Comparison of ENCODE assay signal across 10 mouse cellular contexts in the genomic region with DNA sequence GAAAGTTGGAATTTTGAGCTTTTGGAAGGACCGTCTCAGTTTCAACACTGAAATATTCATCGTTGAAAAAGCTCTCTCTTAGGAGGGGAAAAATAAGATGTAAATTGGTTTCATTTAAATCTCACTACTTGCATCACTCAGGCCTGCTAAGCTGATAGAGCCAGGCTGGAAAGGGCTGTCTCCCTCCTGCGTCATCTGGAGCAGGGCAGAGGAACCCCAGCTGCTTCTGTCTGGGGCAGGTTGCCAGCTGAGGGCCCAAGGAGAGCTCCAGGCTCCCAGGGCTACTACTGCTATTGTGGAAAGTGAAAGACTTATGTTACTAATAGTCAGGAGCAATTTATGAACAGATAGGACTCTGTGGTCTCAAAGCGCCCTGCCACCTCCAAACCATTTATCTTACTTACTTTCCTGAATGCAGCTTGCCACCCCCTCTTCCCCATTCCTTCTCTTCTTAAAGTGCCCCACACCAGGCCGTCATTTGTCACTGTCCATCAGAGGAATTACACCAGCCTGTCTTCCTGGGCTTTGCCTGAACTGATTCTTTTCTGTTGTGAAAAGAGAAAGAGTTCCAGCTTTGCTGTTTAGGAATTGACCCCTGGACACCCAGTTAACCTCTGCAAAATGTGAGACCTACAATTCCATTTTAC.
DNase-seq lines count a peak whose midpoint lies in the region; ATAC-seq and TF ChIP-seq lines count a peak whose summit lies in the region.
"Had no signal": no experiment of that assay in that cellular context is flagged by ENCODE, and none has a peak within 500 bp of the region (broad histone marks: within the 10 kb centered on the region; RNA-seq: fewer than 3 reads in every experiment).

No protein-coding gene starts in this region.

- H3K27me3 ChIP-seq in kidney, postnatal 0 days (ENCODE audit: insufficient read depth, low read length): no peaks in the 10 kb centered on the region
- no peaks in the 10 kb centered on the region; the same call in 1 of the 2 replicates for H3K27me3 ChIP-seq in kidney, adult 2 months (replicated peaks; ENCODE audit: control insufficient read depth, insufficient read depth, low read length)
- no peaks in the 10 kb centered on the region for H3K27me3 ChIP-seq in stomach, embryonic 14.5 days (ENCODE audit: control insufficient read depth, insufficient read depth, low read length)
- H3K27me3 ChIP-seq in stomach, postnatal 0 days (ENCODE audit: control insufficient read depth, insufficient read depth, low read length): no peaks in the 10 kb centered on the region
- H3K27me3 ChIP-seq in hindbrain, embryonic 15.5 days: no peaks in the 10 kb centered on the region
- H3K27me3 ChIP-seq in forebrain, embryonic 13.5 days: no peaks in the 10 kb centered on the region
- H3K27me3 ChIP-seq: embryonic facial prominence, embryonic 12.5 days; lung, embryonic 15.5 days had no signal

- no peak overlapping the region for H3K9ac ChIP-seq in kidney, postnatal 0 days (ENCODE audit: low read depth, low read length)
- H3K9ac ChIP-seq in stomach, embryonic 14.5 days (replicated peaks; ENCODE audit: low read depth, low read length): no peak overlapping the region
- no peak overlapping the region for H3K9ac ChIP-seq in stomach, postnatal 0 days (ENCODE audit: low read length)
- H3K9ac ChIP-seq in hindbrain, embryonic 15.5 days: no peak overlapping the region
- H3K9ac ChIP-seq in forebrain, embryonic 13.5 days: no peak overlapping the region
- H3K9ac ChIP-seq: embryonic facial prominence, embryonic 12.5 days; lung, embryonic 15.5 days had no signal

- TF ChIP-seq CTCF in kidney, postnatal 0 days (IDR thresholded peaks at IDR 0.05; ENCODE audit: low read depth): no peak
- TF ChIP-seq CTCF in kidney, adult 2 months (conservative IDR thresholded peaks at IDR 0.05; ENCODE audit: insufficient read depth, insufficient read length, low read depth, low read length): no peak
- TF ChIP-seq CTCF in stomach, postnatal 0 days (IDR thresholded peaks at IDR 0.05; ENCODE audit: low read depth): no peak

- DNase-seq in kidney, postnatal 0 days (ENCODE audit: low spot score): peak; percentile 16
- DNase-seq in kidney, adult 2 months: no peak
- DNase-seq in stomach, postnatal 0 days (ENCODE audit: low spot score): no peak
- no peak for DNase-seq in cerebellum, adult 18-20 months
- DNase-seq: kidney, postnatal 36 days had no signal

- no peak for TF ChIP-seq POLR2A in kidney, adult 2 months (IDR thresholded peaks at IDR 0.05; ENCODE audit: low read depth, low read length)

- H3K9me3 ChIP-seq in kidney, postnatal 0 days (replicated peaks; ENCODE audit: low read length): no peaks in the 10 kb centered on the region
- H3K9me3 ChIP-seq in stomach, embryonic 14.5 days (ENCODE audit: control insufficient read depth, low read depth, low read length): no peaks in the 10 kb centered on the region
- no peaks in the 10 kb centered on the region for H3K9me3 ChIP-seq in stomach, postnatal 0 days (ENCODE audit: control insufficient read depth, low read length)
- H3K9me3 ChIP-seq in hindbrain, embryonic 15.5 days: no peaks in the 10 kb centered on the region
- H3K9me3 ChIP-seq in forebrain, embryonic 13.5 days (replicated peaks): no peaks in the 10 kb centered on the region
- H3K9me3 ChIP-seq: embryonic facial prominence, embryonic 12.5 days; lung, embryonic 15.5 days had no signal

- H3K4me3 ChIP-seq in kidney, postnatal 0 days (replicated peaks; ENCODE audit: low read depth, low read length): no peak overlapping the region
- no peak overlapping the region for H3K4me3 ChIP-seq in kidney, adult 2 months (ENCODE audit: insufficient read depth, low read depth, low read length)
- no peak overlapping the region for H3K4me3 ChIP-seq in stomach, embryonic 14.5 days (ENCODE audit: low read depth, low read length)
- no peak overlapping the region for H3K4me3 ChIP-seq in stomach, postnatal 0 days (ENCODE audit: low read depth, low read length)
- no peak overlapping the region for H3K4me3 ChIP-seq in hindbrain, embryonic 15.5 days
- no peak overlapping the region for H3K4me3 ChIP-seq in forebrain, embryonic 13.5 days
- H3K4me3 ChIP-seq: embryonic facial prominence, embryonic 12.5 days; lung, embryonic 15.5 days had no signal

- no peak overlapping the region for H3K27ac ChIP-seq in kidney, postnatal 0 days
- no peak overlapping the region for H3K27ac ChIP-seq in kidney, adult 2 months (ENCODE audit: insufficient read depth, low read depth, low read length)
- H3K27ac ChIP-seq in stomach, embryonic 14.5 days (ENCODE audit: low read length): no peak overlapping the region
- H3K27ac ChIP-seq in stomach, postnatal 0 days (replicated peaks): no peak overlapping the region
- no peak overlapping the region for H3K27ac ChIP-seq in hindbrain, embryonic 15.5 days (replicated peaks)
- no peak overlapping the region for H3K27ac ChIP-seq in forebrain, embryonic 13.5 days
- H3K27ac ChIP-seq: embryonic facial prominence, embryonic 12.5 days; lung, embryonic 15.5 days had no signal

- H3K36me3 ChIP-seq in kidney, postnatal 0 days (ENCODE audit: insufficient read depth, low read length): no peaks in the 10 kb centered on the region
- no peaks in the 10 kb centered on the region for H3K36me3 ChIP-seq in kidney, adult 2 months (ENCODE audit: control insufficient read depth, insufficient read depth, low read length)
- H3K36me3 ChIP-seq in stomach, embryonic 14.5 days (ENCODE audit: control insufficient read depth, insufficient read depth, low read length): no peaks in the 10 kb centered on the region
- H3K36me3 ChIP-seq in stomach, postnatal 0 days (ENCODE audit: control insufficient read depth, insufficient read depth, low read length): no peaks in the 10 kb centered on the region
- H3K36me3 ChIP-seq in hindbrain, embryonic 15.5 days: no peaks in the 10 kb centered on the region
- no peaks in the 10 kb centered on the region for H3K36me3 ChIP-seq in forebrain, embryonic 13.5 days (ENCODE audit: poor library complexity, severe bottlenecking)
- H3K36me3 ChIP-seq: embryonic facial prominence, embryonic 12.5 days; lung, embryonic 15.5 days had no signal

- TF ChIP-seq EP300 in stomach, postnatal 0 days (optimal IDR thresholded peaks at IDR 0.05): no peak

- H3K4me2 ChIP-seq in kidney, postnatal 0 days (ENCODE audit: low read length): no peak overlapping the region
- H3K4me2 ChIP-seq in stomach, embryonic 14.5 days (replicated peaks; ENCODE audit: low read depth, low read length): no peak overlapping the region
- no peak overlapping the region for H3K4me2 ChIP-seq in stomach, postnatal 0 days (replicated peaks; ENCODE audit: low read depth)
- H3K4me2 ChIP-seq in hindbrain, embryonic 15.5 days: no peak overlapping the region
- no peak overlapping the region for H3K4me2 ChIP-seq in forebrain, embryonic 13.5 days
- H3K4me2 ChIP-seq: embryonic facial prominence, embryonic 12.5 days; lung, embryonic 15.5 days had no signal

- H3K4me1 ChIP-seq in kidney, postnatal 0 days (replicated peaks; ENCODE audit: insufficient read depth, low read length): no peaks in the 10 kb centered on the region
- no peaks in the 10 kb centered on the region for H3K4me1 ChIP-seq in kidney, adult 2 months (ENCODE audit: control insufficient read depth, insufficient read depth, low read length)
- no peaks in the 10 kb centered on the region; the same call in 1 of the 2 replicates for H3K4me1 ChIP-seq in stomach, embryonic 14.5 days (ENCODE audit: control insufficient read depth, insufficient read depth, low read length)
- no peaks in the 10 kb centered on the region for H3K4me1 ChIP-seq in stomach, postnatal 0 days (replicated peaks; ENCODE audit: control insufficient read depth, insufficient read depth)
- peaks cover 8% of the 10 kb centered on the region; the same call in 1 of the 2 replicates for H3K4me1 ChIP-seq in hindbrain, embryonic 15.5 days (replicated peaks)
- H3K4me1 ChIP-seq in forebrain, embryonic 13.5 days: no peaks in the 10 kb centered on the region
- H3K4me1 ChIP-seq: embryonic facial prominence, embryonic 12.5 days; lung, embryonic 15.5 days had no signal

- 55% methylated on average over 5 of the region's 5 CpGs for WGBS in kidney, postnatal 0 days
- WGBS in kidney, adult 2 months: 60% methylated on average over 5 of the region's 5 CpGs
- WGBS in stomach, embryonic 14.5 days: 40% methylated on average over 5 of the region's 5 CpGs
- 40% methylated on average over 5 of the region's 5 CpGs for WGBS in stomach, postnatal 0 days
- 39% methylated on average over 5 of the region's 5 CpGs for WGBS in hindbrain, embryonic 15.5 days
- 77% methylated on average over 5 of the region's 5 CpGs for WGBS in forebrain, embryonic 13.5 days

- ATAC-seq in kidney, postnatal 0 days (replicated peaks; ENCODE audit: low FRiP score, low read depth): no peak
- ATAC-seq in stomach, embryonic 14.5 days (ENCODE audit: insufficient number of reproducible peaks, insufficient read depth, low FRiP score, low read depth): peak; percentile 69; the same call in 1 of the 2 replicates
- ATAC-seq in stomach, postnatal 0 days (ENCODE audit: low FRiP score, low TSS enrichment): no peak
- ATAC-seq in hindbrain, embryonic 15.5 days (ENCODE audit: low FRiP score, low read depth): peak; percentile 65; the same call in 1 of the 2 replicates
- no peak for ATAC-seq in forebrain, embryonic 13.5 days

Comparison
In these comparisons a context has a peak if more than half of its experiments do, and no peak if none do; other contexts are left out.
1. ATAC-seq: peak in stomach, embryonic 14.5 days (single experiment) and hindbrain, embryonic 15.5 days (single experiment); none in kidney, postnatal 0 days (single experiment), stomach, postnatal 0 days (single experiment) and forebrain, embryonic 13.5 days (single experiment).